Mouse (Mus musculus): ENCODE data around the gene Pik3c2g. TPM values are rescaled to one million over a fixed set of nuclear protein-coding genes. Genes with fewer than 3 reads are reported as not detected.

The Pik3c2g gene
- polyA plus RNA-seq, 1 experiment from 2014 or later = 0.49 TPM

DNA sequence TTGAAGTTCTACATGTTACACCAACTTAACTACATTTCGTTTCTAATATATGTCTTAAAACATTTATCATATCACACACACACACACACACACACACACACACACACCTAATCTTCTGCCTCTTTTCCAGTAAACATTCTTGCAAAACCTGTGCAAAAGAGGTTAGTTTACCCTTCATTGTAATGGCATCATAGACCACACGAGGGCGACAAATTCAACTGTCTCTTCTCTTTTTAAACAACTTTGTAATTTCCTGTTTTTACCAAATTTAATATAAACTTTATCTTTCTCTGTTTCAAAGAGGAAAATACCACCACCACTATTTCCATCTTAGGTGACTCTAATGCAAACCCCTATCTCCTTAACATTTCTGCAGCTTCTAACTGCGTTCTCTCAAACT lies 68.4 kb downstream of the Pik3c2g start:
- Histone ChIP-seq H3K36me3 (ENCODE audit: control insufficient read depth, insufficient read depth, low read length) (no peaks in the 10 kb centered on the region), H3K9ac (ENCODE audit: low read depth, low read length) (no peak overlapping the region), H3K27me3 (ENCODE audit: control insufficient read depth, insufficient read depth, low read length) (no peaks in the 10 kb centered on the region), H3K4me1 (replicated peaks; ENCODE audit: control insufficient read depth, insufficient read depth, low read length) (no peaks in the 10 kb centered on the region), H3K9me3 (ENCODE audit: control insufficient read depth, low read length) (no peaks in the 10 kb centered on the region), H3K4me3 (ENCODE audit: low read depth, low read length) (no peak overlapping the region), H3K4me2 (replicated peaks; ENCODE audit: low read depth, low read length) (no peak overlapping the region), H3K27ac (ENCODE audit: low read depth, low read length) (no peak overlapping the region)
- 30% methylated on average over 4 of the region's 4 CpGs for WGBS
- DNase-seq (ENCODE audit: low spot score) (peak; percentile 58), ATAC-seq (ENCODE audit: low FRiP score) (no peak)

DNA sequence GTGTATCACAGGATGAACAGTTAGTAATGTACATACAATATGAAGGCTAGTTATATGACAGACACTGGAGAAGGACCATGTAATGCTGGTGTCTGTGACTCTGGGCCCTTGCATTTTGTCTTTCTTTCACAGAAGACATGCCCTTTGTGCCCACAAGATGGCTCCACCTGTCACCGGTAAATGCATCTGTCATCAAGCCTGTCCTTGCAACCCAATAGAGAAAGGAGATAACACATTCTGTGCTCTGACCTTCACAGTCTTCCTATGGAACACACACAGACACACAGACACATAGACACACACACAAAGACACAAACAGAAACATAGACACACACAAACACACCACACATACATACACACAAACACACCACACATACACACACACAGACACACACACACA lies 75.4 kb downstream of the Pik3c2g start:
- ATAC-seq (ENCODE audit: low FRiP score) = no peak
- no peak overlapping the region for H3K27ac ChIP-seq (ENCODE audit: low read depth, low read length)
- 71% methylated on average over 1 of the region's 1 CpGs for WGBS

DNA sequence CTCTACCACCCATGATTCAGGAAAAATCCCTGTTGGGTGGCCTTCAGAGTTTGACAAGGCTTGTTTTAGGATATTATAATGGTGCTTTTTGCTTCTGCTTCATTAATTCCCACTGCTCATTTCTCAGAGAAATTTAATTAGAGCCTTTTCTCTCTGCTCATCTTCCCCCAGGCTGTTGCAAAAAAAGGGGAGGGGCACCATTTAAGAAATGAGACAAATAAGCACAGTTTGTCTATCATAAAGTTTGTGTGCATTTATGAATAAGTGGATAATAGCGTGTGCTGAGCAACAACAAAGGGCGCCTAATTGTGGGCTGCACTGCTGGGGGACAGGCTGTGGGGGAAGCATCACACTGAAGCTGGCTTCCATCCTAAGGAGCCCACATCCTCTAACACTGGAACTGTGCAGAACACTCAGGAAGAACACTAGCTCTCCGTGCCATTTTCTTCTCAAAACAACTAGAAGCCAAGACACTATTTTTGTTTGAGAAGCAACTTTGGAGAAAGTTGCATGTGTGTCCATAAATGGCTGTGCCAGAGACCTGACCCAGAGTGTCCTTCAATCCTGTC lies 131.5 kb downstream of the Pik3c2g start:
- H3K36me3 ChIP-seq (ENCODE audit: control insufficient read depth, insufficient read depth, low read length) = no peaks in the 10 kb centered on the region
- no peak overlapping the region for H3K27ac ChIP-seq (ENCODE audit: low read depth, low read length)
- H3K9me3 ChIP-seq (ENCODE audit: control insufficient read depth, low read length) = no peaks in the 10 kb centered on the region
- H3K4me1 ChIP-seq (replicated peaks; ENCODE audit: control insufficient read depth, insufficient read depth, low read length) = no peaks in the 10 kb centered on the region
- H3K9ac ChIP-seq (ENCODE audit: low read depth, low read length) = no peak overlapping the region
- H3K4me2 ChIP-seq (replicated peaks; ENCODE audit: low read depth, low read length) = no peak overlapping the region
- no peak for DNase-seq (ENCODE audit: low spot score)
- no peak overlapping the region for H3K4me3 ChIP-seq (ENCODE audit: low read depth, low read length)
- WGBS = 90% methylated on average over 3 of the region's 3 CpGs
- H3K27me3 ChIP-seq (ENCODE audit: control insufficient read depth, insufficient read depth, low read length) = no peaks in the 10 kb centered on the region
- no peak for ATAC-seq (ENCODE audit: low FRiP score)

More for the DNA sequence above, 75.4 kb downstream of the Pik3c2g start:
- no peak overlapping the region for H3K4me2 ChIP-seq (replicated peaks; ENCODE audit: low read depth, low read length)
- H3K4me1 ChIP-seq (replicated peaks; ENCODE audit: control insufficient read depth, insufficient read depth, low read length) = no peaks in the 10 kb centered on the region
- H3K27me3 ChIP-seq (ENCODE audit: control insufficient read depth, insufficient read depth, low read length) = no peaks in the 10 kb centered on the region
- no peaks in the 10 kb centered on the region for H3K9me3 ChIP-seq (ENCODE audit: control insufficient read depth, low read length)
- no peak overlapping the region for H3K4me3 ChIP-seq (ENCODE audit: low read depth, low read length)
- peak; percentile 42 for DNase-seq (ENCODE audit: low spot score)
- H3K9ac ChIP-seq (ENCODE audit: low read depth, low read length) = no peak overlapping the region
- no peaks in the 10 kb centered on the region for H3K36me3 ChIP-seq (ENCODE audit: control insufficient read depth, insufficient read depth, low read length)

DNA sequence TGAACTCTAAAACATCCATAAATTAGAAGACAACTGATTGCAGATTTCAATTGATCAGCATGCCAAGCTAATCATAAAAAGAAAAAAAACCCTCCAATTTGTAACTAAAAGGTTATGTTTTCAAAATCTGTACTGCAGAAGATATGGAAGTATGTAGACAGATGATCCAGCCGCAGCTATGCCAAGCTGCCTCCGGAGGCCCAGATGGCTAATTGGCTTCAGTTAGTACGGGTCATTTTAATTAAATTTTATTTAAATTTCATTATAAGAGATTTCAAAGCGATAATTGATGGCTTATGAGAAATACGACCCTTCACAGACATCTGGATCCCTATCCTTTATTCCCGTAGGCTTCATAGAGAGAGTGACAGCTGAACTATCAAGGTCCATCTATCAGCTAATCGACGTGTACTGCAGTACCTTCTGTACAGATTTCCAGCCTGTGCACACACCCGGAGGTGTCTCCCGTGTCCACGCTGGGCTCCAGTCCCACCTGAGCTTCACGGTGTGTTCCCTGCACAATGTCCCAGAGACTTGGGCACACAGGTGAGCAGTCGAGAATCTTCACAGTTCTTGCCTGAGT lies 132.7 kb downstream of the Pik3c2g start:
- H3K27me3 ChIP-seq (ENCODE audit: control insufficient read depth, insufficient read depth, low read length) = no peaks in the 10 kb centered on the region
- H3K36me3 ChIP-seq (ENCODE audit: control insufficient read depth, insufficient read depth, low read length) = no peaks in the 10 kb centered on the region
- no peak overlapping the region for H3K4me3 ChIP-seq (ENCODE audit: low read depth, low read length)
- H3K9me3 ChIP-seq (ENCODE audit: control insufficient read depth, low read length) = no peaks in the 10 kb centered on the region
- no peak overlapping the region for H3K9ac ChIP-seq (ENCODE audit: low read depth, low read length)
- ATAC-seq (ENCODE audit: low FRiP score) (peak; percentile 70), DNase-seq (ENCODE audit: low spot score) (no peak)
- WGBS = 79% methylated on average over 13 of the region's 13 CpGs
- H3K4me2 ChIP-seq (replicated peaks; ENCODE audit: low read depth, low read length) = no peak overlapping the region
- no peak overlapping the region for H3K27ac ChIP-seq (ENCODE audit: low read depth, low read length)
- H3K4me1 ChIP-seq (replicated peaks; ENCODE audit: control insufficient read depth, insufficient read depth, low read length) = no peaks in the 10 kb centered on the region

DNA sequence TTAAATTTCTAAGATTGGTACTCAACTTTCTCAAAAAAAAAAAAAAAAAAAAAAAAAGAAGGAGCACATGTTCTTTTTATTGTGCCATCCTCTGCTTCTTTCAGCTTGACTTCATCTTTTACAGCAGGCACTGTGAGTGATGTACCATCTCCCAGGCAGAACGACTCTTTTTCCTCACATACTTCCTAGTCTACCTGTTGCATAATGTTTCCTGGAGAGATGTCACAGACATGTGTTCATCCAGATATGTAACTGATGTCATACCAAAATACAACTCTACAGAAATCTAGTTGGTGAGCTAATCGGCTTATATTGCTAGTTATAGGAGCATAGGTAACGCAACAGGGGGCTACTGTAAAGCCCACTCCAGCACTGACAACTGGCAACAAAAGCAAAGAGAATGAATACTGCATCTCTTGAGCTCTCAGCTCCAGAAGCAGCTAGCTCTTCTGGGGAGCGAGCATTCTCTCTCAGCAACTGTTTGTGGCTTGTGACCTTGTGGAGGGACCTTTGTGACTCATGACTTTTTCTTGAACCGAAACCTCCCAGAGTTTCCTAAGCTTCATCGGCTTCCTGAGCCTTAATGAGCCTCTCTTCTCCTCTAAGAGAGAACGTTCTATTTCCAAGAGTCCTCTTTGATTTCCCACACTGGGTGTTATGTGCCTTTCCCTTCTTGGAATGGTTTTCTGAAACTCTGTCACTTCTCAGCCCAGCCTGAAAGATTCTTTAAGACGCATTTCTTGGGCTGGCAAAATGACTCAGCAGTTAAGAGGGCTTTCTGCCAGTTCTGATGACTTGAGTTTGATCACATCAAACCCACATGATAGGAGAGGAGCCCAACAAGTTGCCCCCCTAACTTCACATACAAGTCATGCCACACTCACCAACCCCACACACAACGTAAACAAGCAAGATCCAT lies 148.9 kb downstream of the Pik3c2g start:
- Histone ChIP-seq H3K4me2 (replicated peaks; ENCODE audit: low read depth, low read length) (no peak overlapping the region), H3K4me1 (replicated peaks; ENCODE audit: control insufficient read depth, insufficient read depth, low read length) (no peaks in the 10 kb centered on the region), H3K4me3 (ENCODE audit: low read depth, low read length) (no peak overlapping the region), H3K27ac (ENCODE audit: low read depth, low read length) (no peak overlapping the region), H3K9ac (ENCODE audit: low read depth, low read length) (no peak overlapping the region), H3K27me3 (ENCODE audit: control insufficient read depth, insufficient read depth, low read length) (no peaks in the 10 kb centered on the region), H3K36me3 (ENCODE audit: control insufficient read depth, insufficient read depth, low read length) (no peaks in the 10 kb centered on the region), H3K9me3 (ENCODE audit: control insufficient read depth, low read length) (no peaks in the 10 kb centered on the region)
- 87% methylated on average over 9 of the region's 9 CpGs for WGBS
- ATAC-seq (ENCODE audit: low FRiP score) = no peak
- DNase-seq (ENCODE audit: low spot score) = no peak

DNA sequence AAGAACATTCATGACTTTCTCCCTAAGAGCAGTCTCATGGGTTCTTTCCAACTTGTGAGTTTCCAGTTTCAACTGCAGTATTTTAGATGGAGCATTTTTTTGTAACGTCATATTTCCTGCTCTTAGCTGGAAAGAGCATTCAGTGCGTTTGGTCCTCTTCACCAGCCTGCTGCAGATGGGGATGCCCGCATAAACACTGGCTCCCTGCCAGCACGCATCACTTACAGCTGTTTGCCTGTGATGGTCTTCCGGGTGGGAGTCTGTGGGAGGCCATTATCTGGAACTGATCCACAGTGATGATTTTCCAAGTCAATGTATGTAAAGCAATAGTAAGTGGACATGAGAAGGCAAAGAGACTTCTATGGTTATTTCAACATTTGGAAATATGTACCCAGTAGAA lies 151.3 kb downstream of the Pik3c2g start:
- ATAC-seq (ENCODE audit: low FRiP score) = no peak
- no peak for DNase-seq (ENCODE audit: low spot score)
- WGBS = 53% methylated on average over 5 of the region's 5 CpGs

DNA sequence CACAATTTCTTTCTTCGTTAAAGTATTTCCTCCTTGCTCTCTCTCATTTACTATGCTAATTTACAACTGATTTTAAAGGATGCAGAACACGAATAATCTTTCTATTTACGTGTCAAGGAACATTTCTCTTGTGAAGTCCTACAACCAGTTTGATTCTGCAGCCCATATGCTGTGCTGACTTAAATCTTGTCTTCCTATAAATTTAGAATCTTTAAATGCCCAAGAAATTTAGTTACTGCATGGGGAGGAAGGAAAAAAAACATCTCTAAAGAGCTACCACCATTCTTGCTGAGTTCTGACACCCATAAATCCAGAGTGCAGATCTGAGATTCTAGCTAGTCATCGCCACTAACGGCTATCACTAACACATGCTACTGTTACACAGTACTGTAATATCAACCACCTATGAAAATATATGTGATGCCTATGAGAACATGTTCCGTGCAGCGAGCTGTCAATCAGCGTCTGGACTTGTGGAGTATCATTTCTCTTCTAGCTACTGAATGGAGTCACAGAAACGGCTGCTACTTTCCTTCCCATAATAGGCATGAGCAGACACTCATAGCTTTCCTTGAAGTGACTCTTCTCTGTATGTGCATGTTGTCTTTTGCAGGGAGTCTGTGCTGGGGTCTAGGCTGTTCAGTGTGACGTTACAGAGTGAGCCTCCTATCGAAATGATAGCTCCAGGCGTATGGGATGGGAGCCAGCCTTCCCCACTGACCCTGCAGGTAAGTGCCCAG lies 155.8 kb downstream of the Pik3c2g start:
- ATAC-seq (ENCODE audit: low FRiP score) (no peak), DNase-seq (ENCODE audit: low spot score) (no peak)
- Histone ChIP-seq H3K36me3 (ENCODE audit: control insufficient read depth, insufficient read depth, low read length) (no peaks in the 10 kb centered on the region), H3K4me2 (replicated peaks; ENCODE audit: low read depth, low read length) (no peak overlapping the region), H3K9ac (ENCODE audit: low read depth, low read length) (no peak overlapping the region), H3K27ac (ENCODE audit: low read depth, low read length) (no peak overlapping the region), H3K9me3 (ENCODE audit: control insufficient read depth, low read length) (no peaks in the 10 kb centered on the region), H3K4me1 (replicated peaks; ENCODE audit: control insufficient read depth, insufficient read depth, low read length) (no peaks in the 10 kb centered on the region), H3K27me3 (ENCODE audit: control insufficient read depth, insufficient read depth, low read length) (no peaks in the 10 kb centered on the region), H3K4me3 (ENCODE audit: low read depth, low read length) (no peak overlapping the region)
- WGBS = 88% methylated on average over 12 of the region's 12 CpGs

More for the DNA sequence above, 151.3 kb downstream of the Pik3c2g start:
- Histone ChIP-seq H3K36me3 (ENCODE audit: control insufficient read depth, insufficient read depth, low read length) (no peaks in the 10 kb centered on the region), H3K4me3 (ENCODE audit: low read depth, low read length) (no peak overlapping the region), H3K27ac (ENCODE audit: low read depth, low read length) (no peak overlapping the region), H3K9me3 (ENCODE audit: control insufficient read depth, low read length) (no peaks in the 10 kb centered on the region), H3K4me2 (replicated peaks; ENCODE audit: low read depth, low read length) (no peak overlapping the region), H3K4me1 (replicated peaks; ENCODE audit: control insufficient read depth, insufficient read depth, low read length) (no peaks in the 10 kb centered on the region), H3K9ac (ENCODE audit: low read depth, low read length) (no peak overlapping the region), H3K27me3 (ENCODE audit: control insufficient read depth, insufficient read depth, low read length) (no peaks in the 10 kb centered on the region)

DNA sequence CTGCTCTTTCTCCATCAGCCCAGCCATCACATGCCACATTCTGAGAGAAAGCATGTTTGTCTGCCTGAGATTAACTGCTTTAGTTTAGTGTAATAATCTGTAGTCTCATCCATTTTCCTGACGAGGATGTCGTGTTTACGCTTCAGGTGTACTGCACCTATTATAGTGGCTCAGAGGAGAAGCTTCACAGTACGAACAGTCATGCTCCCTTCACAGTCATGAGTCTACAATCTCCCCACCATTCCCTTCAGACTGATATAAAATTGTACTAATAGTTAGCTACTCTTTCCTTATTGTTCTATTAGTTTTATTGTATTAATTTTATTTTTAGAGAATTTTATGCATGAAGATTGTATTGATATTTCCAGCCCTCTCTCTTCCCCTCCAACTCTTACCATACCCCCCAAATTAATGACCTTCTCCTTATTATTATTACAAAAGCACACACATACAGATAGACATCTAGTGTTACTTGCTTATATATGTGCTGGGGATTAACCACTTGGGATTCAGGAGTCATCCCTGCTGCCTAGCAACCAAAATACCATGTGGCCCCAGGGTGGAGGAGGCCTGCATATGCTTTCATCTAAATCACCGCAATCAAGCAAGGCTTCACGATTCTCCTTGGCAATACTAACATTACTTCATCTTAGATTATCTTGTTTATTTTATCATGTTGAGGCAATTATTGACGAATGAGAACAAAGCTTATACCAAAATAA lies 159.9 kb downstream of the Pik3c2g start:
- Histone ChIP-seq H3K27me3 (ENCODE audit: control insufficient read depth, insufficient read depth, low read length) (no peaks in the 10 kb centered on the region), H3K4me2 (replicated peaks; ENCODE audit: low read depth, low read length) (no peak overlapping the region), H3K4me3 (ENCODE audit: low read depth, low read length) (no peak overlapping the region), H3K36me3 (ENCODE audit: control insufficient read depth, insufficient read depth, low read length) (no peaks in the 10 kb centered on the region), H3K27ac (ENCODE audit: low read depth, low read length) (no peak overlapping the region), H3K9ac (ENCODE audit: low read depth, low read length) (no peak overlapping the region), H3K4me1 (replicated peaks; ENCODE audit: control insufficient read depth, insufficient read depth, low read length) (no peaks in the 10 kb centered on the region), H3K9me3 (ENCODE audit: control insufficient read depth, low read length) (no peaks in the 10 kb centered on the region)
- WGBS = 75% methylated on average over 7 of the region's 7 CpGs
- DNase-seq (ENCODE audit: low spot score) = peak; percentile 44
- ATAC-seq (ENCODE audit: low FRiP score) = peak; percentile 75

Data from hindbrain, embryonic 11.5 days (tissue).